Mouse (Mus musculus) lung, embryonic 16.5 days (tissue): ENCODE results near the gene Plekho1. TPM values are rescaled to one million over a fixed set of nuclear protein-coding genes. Genes with fewer than 3 reads are reported as not detected.

Experiments
- polyA plus RNA-seq: library from polyadenylated mRNA; unstranded; fragments of >200 nt; fragmentation: Nextera tagmentation; extraction: Ambion mirVana; gene quantifications from 2 replicates; pipeline ENCODE4 v1.2.1, GENCODE M21; 2015

Gene Plekho1
- polyA plus RNA-seq, 1 experiment from 2014 or later = 25.3 TPM

Other genes starting within 250 kb of the Plekho1 start
- 42.5 and 44.2 TPM in 2 replicates for gene Tars2, start 235.8 kb downstream of the Plekho1 start, polyA plus RNA-seq
- 21.4 and 22.1 TPM in 2 replicates for gene Rprd2, start 177.1 kb downstream of the Plekho1 start, polyA plus RNA-seq
- gene Prpf3, start 140.1 kb downstream of the Plekho1 start, polyA plus RNA-seq = 43.5 and 48.0 TPM in 2 replicates
- 326 and 362 TPM in 2 replicates for gene Mrps21, start 124.5 kb downstream of the Plekho1 start, polyA plus RNA-seq
- 5.1 and 5.6 TPM in 2 replicates for gene Ciart, start 113.8 kb downstream of the Plekho1 start, polyA plus RNA-seq
- gene BC028528, start 104.0 kb downstream of the Plekho1 start, polyA plus RNA-seq = 81.5 and 85.5 TPM in 2 replicates
- 39.1 and 39.4 TPM in 2 replicates for gene Aph1a, start 102.0 kb downstream of the Plekho1 start, polyA plus RNA-seq
- gene Car14, start 91.3 kb downstream of the Plekho1 start, polyA plus RNA-seq = 9.2 and 13.0 TPM in 2 replicates
- gene Anp32e, start 66.8 kb downstream of the Plekho1 start, polyA plus RNA-seq = 193 and 230 TPM in 2 replicates
- gene Vps45, start 62.5 kb upstream of the Plekho1 start, polyA plus RNA-seq = 39.6 and 39.8 TPM in 2 replicates
- gene Otud7b, start 108.5 kb upstream of the Plekho1 start, polyA plus RNA-seq = 18.8 and 22.9 TPM in 2 replicates
- gene Mtmr11, start 166.0 kb upstream of the Plekho1 start, polyA plus RNA-seq = 13.0 and 14.0 TPM in 2 replicates
- 143 and 167 TPM in 2 replicates for gene Sf3b4, start 176.3 kb upstream of the Plekho1 start, polyA plus RNA-seq
- 2.3 and 2.6 TPM in 2 replicates for gene Sv2a, start 185.2 kb upstream of the Plekho1 start, polyA plus RNA-seq
- 51.4 and 51.6 TPM in 2 replicates for gene Bola1, start 223.7 kb upstream of the Plekho1 start, polyA plus RNA-seq
- 1.3 and 1.9 TPM in 2 replicates for gene Hist2h2ab, start 223.9 kb upstream of the Plekho1 start, polyA plus RNA-seq
- 8.9 and 9.0 TPM in 2 replicates for gene Hist2h2ac, start 224.9 kb upstream of the Plekho1 start, polyA plus RNA-seq
- 7.5 and 8.8 TPM in 2 replicates for gene Hist2h2be, start 225.1 kb upstream of the Plekho1 start, polyA plus RNA-seq
- 3.6 and 4.7 TPM in 2 replicates for gene Hist2h3c2, start 243.1 kb upstream of the Plekho1 start, polyA plus RNA-seq
- 37.6 and 61.6 TPM in 2 replicates for gene Hist2h2aa2, start 244.3 kb upstream of the Plekho1 start, polyA plus RNA-seq
- gene Hist2h2aa1, start 249.5 kb upstream of the Plekho1 start, polyA plus RNA-seq = 16.9 and 21.5 TPM in 2 replicates